Mouse (Mus musculus): ENCODE data around the gene Cd3e. TPM values are rescaled to one million over a fixed set of nuclear protein-coding genes. Genes with fewer than 3 reads are reported as not detected.

The Cd3e gene
- polyA plus RNA-seq, 1 experiment from 2014 or later: not detected

DNA sequence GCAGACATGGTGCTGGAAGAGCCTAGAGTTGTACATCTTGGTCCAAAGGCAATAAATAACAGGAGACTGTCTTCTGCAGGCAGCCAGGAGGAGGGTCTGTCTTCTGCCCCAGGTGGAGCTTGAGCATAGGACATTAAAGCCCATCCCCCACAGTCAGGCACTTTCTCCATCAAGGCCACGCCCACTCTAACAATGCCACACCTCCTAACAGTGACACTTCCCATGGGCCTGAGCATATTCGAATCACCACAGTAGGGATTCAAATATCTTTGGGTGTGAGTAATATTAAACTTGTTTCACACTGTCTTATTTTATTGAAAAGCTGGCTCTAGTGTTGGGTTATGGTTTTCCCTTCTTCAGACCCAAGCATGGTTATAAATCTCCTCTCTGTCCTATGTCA lies 17.6 kb downstream of the Cd3e start:
- Histone ChIP-seq H3K9me3 (no peaks in the 10 kb centered on the region), H3K4me2 (replicated peaks) (no peak overlapping the region), H3K9ac (no peak overlapping the region), H3K4me3 (no peak overlapping the region), H3K4me1 (no peaks in the 10 kb centered on the region), H3K36me3 (no peaks in the 10 kb centered on the region), H3K27ac (no peak overlapping the region), H3K27me3 (no peaks in the 10 kb centered on the region)
- 75% methylated on average over 2 of the region's 2 CpGs for WGBS
- ATAC-seq (ENCODE audit: insufficient number of reproducible peaks, insufficient read depth, low FRiP score, low TSS enrichment): no peak

DNA sequence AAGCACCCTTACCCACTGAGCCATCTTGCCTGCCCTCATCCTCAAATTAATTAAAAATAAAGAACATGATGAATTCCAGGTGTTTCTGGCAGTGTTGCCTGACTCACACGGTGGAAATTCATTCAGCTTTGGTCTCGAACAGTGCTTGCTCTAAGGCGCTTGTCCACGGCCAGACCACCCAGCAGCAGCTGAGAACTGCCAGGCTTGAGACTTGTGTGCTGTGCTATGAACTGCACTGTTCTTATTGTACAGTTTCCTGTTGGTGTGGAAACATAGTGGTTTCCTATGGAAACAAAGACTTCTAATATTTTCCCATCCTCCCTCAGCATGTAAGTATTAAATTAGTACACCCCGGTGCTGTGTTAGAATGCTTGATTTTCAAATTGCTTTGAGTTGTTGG lies 22.5 kb downstream of the Cd3e start:
- H3K27ac ChIP-seq: no peak overlapping the region
- no peak for ATAC-seq (ENCODE audit: insufficient number of reproducible peaks, insufficient read depth, low FRiP score, low TSS enrichment)
- WGBS: 51% methylated on average over 5 of the region's 5 CpGs

DNA sequence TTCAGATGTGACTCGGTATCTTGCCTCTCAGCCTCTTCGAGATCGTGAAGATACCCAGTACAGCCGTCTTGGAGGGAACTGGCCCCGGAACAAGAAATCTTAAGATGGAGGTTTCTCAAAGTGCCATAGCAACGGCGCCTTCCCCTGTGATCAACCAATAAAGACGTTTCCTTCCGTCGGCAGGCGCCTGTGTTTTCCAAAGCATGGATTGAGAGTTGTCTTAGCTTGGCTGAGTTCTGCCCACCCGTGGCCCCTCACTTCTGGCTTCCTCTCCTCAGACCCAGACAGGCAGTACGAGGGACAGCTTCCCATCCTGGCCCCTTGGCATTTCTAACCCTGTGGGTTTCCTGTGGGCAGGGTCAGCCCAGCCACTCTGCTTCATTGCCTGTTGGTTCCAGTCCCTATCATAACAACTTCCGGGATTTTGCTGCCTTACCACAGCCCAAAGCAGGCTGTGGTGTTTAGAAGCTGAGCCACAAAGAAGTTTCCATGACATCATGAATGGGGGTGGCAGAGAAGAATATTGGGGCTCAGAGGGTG lies 23.1 kb downstream of the Cd3e start:
- no peaks in the 10 kb centered on the region for H3K9me3 ChIP-seq
- ATAC-seq (ENCODE audit: insufficient number of reproducible peaks, insufficient read depth, low FRiP score, low TSS enrichment): no peak
- H3K27me3 ChIP-seq: no peaks in the 10 kb centered on the region
- H3K27ac ChIP-seq: no peak overlapping the region
- H3K4me2 ChIP-seq (replicated peaks): no peak overlapping the region
- WGBS: 67% methylated on average over 14 of the region's 14 CpGs
- no peaks in the 10 kb centered on the region for H3K4me1 ChIP-seq
- H3K36me3 ChIP-seq: no peaks in the 10 kb centered on the region
- H3K4me3 ChIP-seq: no peak overlapping the region
- no peak overlapping the region for H3K9ac ChIP-seq

More for the DNA sequence above, 22.5 kb downstream of the Cd3e start:
- Histone ChIP-seq H3K4me2 (replicated peaks) (no peak overlapping the region), H3K9me3 (no peaks in the 10 kb centered on the region), H3K36me3 (no peaks in the 10 kb centered on the region), H3K9ac (no peak overlapping the region), H3K27me3 (no peaks in the 10 kb centered on the region), H3K4me1 (no peaks in the 10 kb centered on the region), H3K4me3 (no peak overlapping the region)

DNA sequence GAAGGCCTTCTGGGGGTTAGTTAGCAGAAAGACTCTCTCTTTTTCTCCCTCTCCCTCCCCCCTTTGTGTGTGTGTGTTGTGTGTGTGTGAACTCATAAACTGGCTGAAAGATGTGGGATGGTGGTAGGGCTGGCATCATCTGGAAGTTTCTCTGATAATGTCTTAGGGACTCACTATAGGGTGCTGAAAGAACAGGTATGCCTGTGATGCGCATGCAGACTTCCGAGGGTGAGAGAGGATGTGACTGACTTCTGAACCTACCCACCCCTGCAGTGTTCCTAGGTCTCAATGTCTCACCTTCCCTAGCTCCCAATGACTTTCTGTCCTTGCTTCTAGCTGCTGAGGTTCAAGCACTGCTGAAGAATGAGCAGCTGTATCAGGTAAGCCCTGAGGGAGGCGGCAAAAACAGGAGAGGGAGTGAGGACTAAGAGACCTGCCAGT lies 23.7 kb downstream of the Cd3e start:
- ATAC-seq (ENCODE audit: insufficient number of reproducible peaks, insufficient read depth, low FRiP score, low TSS enrichment): no peak
- WGBS: 83% methylated on average over 3 of the region's 3 CpGs
- Histone ChIP-seq H3K9ac (no peak overlapping the region), H3K27ac (no peak overlapping the region), H3K4me2 (replicated peaks) (no peak overlapping the region), H3K9me3 (no peaks in the 10 kb centered on the region), H3K36me3 (no peaks in the 10 kb centered on the region), H3K27me3 (no peaks in the 10 kb centered on the region), H3K4me1 (no peaks in the 10 kb centered on the region), H3K4me3 (no peak overlapping the region)

DNA sequence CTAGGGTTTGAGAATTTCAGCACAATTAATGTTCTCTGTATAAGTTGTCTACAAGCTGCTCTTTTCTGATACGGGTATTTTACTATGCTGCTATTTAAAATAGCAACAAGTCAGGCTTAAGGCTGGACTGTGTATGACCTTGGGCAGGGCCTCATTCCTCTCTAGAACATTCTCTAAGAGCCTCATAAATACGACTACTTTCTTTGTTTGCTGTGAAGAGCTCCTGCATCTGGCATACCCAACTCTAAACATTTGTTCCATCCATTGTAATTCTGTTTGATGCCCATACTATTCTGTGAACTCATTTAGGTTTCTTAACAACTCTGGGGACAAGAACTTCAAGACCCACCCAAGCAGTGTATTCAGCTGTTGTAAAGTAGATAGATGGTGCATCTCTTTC lies 26.4 kb downstream of the Cd3e start:
- 72% methylated on average over 2 of the region's 2 CpGs for whole genome bisulfite sequencing
- no peaks in the 10 kb centered on the region for H3K36me3 ChIP-seq

DNA sequence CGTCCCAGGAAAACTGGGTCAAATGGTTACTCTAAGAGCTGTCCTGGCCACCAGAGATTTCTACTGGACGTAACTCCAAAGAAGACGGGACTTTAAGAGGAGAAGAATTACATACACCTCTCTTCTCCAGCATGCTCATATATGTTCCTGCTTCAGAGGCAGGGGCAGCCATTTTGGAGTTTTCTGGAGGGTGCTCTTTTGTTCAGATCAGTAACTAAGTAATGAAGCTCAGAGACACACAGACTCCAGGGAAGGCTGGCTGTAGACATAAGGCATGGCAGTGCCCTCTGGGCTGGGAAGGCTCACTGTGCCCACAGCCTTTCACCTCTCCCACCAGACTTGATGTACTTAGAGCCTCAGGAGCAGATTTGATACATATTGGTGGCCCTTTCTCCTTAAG lies 26.9 kb downstream of the Cd3e start:
- 84% methylated on average over 3 of the region's 3 CpGs for whole genome bisulfite sequencing

More for the DNA sequence above, 26.4 kb downstream of the Cd3e start:
- no peak overlapping the region for H3K27ac ChIP-seq
- no peaks in the 10 kb centered on the region for H3K4me1 ChIP-seq
- no peaks in the 10 kb centered on the region for H3K27me3 ChIP-seq
- H3K4me2 ChIP-seq (replicated peaks): no peak overlapping the region
- ATAC-seq (ENCODE audit: insufficient number of reproducible peaks, insufficient read depth, low FRiP score, low TSS enrichment): no peak
- H3K4me3 ChIP-seq: no peak overlapping the region
- no peaks in the 10 kb centered on the region for H3K9me3 ChIP-seq
- H3K9ac ChIP-seq: no peak overlapping the region

DNA sequence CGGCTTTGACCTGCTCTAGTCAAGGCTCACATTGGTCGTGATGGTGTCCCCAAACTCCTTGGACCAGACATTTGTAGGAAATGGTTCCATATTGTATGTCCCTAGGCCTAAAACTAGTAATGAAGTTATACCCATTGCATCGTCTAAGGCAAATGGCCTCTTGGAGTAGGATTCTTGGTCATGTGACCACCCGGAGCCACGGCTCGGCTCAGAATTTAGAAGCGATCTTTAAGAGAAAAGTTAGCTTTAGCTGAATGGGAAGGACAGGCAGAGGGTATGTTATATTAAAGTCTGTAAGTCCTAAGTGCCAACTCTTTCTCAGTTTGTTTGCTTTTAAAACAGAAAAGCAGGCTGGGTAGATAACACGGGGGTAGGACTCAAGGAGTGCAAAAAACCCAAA lies 27.3 kb downstream of the Cd3e start:
- WGBS: 88% methylated on average over 8 of the region's 8 CpGs
- Histone ChIP-seq H3K4me1 (no peaks in the 10 kb centered on the region), H3K9me3 (no peaks in the 10 kb centered on the region), H3K4me3 (no peak overlapping the region), H3K27ac (no peak overlapping the region), H3K36me3 (no peaks in the 10 kb centered on the region), H3K4me2 (replicated peaks) (no peak overlapping the region), H3K9ac (no peak overlapping the region), H3K27me3 (no peaks in the 10 kb centered on the region)
- ATAC-seq (ENCODE audit: insufficient number of reproducible peaks, insufficient read depth, low FRiP score, low TSS enrichment): no peak

More for the DNA sequence above, 26.9 kb downstream of the Cd3e start:
- Histone ChIP-seq H3K4me2 (replicated peaks) (no peak overlapping the region), H3K4me1 (no peaks in the 10 kb centered on the region), H3K9ac (no peak overlapping the region), H3K36me3 (no peaks in the 10 kb centered on the region), H3K4me3 (no peak overlapping the region), H3K27ac (no peak overlapping the region), H3K9me3 (no peaks in the 10 kb centered on the region), H3K27me3 (no peaks in the 10 kb centered on the region)
- no peak for ATAC-seq (ENCODE audit: insufficient number of reproducible peaks, insufficient read depth, low FRiP score, low TSS enrichment)

DNA sequence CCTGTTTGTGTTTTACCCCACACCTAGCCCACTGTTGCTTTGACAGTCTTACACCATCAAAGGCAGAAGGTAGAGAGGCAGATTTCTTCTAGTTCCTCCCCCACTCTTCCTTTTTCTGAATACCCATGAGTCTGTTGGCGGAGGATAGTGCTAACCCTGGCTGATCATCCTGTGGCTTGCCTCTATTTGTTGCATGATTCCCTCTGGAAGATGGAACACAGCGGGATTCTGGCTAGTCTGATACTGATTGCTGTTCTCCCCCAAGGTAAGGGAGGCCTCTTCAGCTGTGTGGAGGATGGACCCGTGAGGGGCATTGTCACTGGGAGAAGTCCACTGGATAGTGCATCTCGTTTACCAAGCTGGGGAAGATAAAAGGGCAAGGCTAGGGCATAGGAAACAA lies 27.8 kb downstream of the Cd3e start, which contains the start of gene Cd3d:
Cd3d (plus strand) TSS at position 111 of the 400 bp plus-strand sequence.
- no peak for ATAC-seq (ENCODE audit: insufficient number of reproducible peaks, insufficient read depth, low FRiP score, low TSS enrichment)

DNA sequence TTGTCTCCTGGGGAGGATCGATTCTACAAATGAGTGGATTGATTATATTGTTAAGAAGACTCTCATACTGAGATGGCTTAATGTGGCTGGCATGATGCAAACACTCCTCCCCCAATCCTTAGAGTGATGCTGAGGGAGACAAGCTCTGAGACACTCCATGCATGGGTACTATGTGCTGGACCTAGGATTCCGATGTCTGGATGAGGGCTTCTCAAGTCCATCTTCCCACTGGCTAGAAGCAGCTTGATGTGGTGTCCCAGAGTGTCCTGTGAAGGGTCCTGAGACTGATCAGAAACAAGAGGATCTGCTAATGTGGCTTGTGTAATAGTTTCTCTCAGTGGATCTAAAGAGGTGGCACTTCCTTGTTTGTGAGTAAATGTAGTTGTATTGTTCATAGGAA lies 28.3 kb downstream of the Cd3e start:
- no peak overlapping the region for H3K27ac ChIP-seq
- no peaks in the 10 kb centered on the region for H3K4me1 ChIP-seq
- H3K4me2 ChIP-seq (replicated peaks): no peak overlapping the region
- ATAC-seq (ENCODE audit: insufficient number of reproducible peaks, insufficient read depth, low FRiP score, low TSS enrichment): no peak
- no peak overlapping the region for H3K9ac ChIP-seq
- no peaks in the 10 kb centered on the region for H3K9me3 ChIP-seq
- H3K36me3 ChIP-seq: no peaks in the 10 kb centered on the region
- no peak overlapping the region for H3K4me3 ChIP-seq
- 90% methylated on average over 2 of the region's 2 CpGs for WGBS
- H3K27me3 ChIP-seq: no peaks in the 10 kb centered on the region

More for the DNA sequence above, 27.8 kb downstream of the Cd3e start, which contains the start of gene Cd3d:
- no peak within 1 kb of the TSS for H3K27ac ChIP-seq
- no peak within 1 kb of the TSS for H3K9ac ChIP-seq
- H3K9me3 ChIP-seq: no peaks in the 10 kb centered on the region
- H3K36me3 ChIP-seq: no peaks in the 10 kb centered on the region
- WGBS: 68% methylated on average over 4 of the region's 4 CpGs
- no peak within 1 kb of the TSS for H3K4me2 ChIP-seq (replicated peaks)
- H3K4me1 ChIP-seq: no peaks in the 10 kb centered on the region
- H3K4me3 ChIP-seq: no peak within 1 kb of the TSS
- H3K27me3 ChIP-seq: no peaks in the 10 kb centered on the region

DNA sequence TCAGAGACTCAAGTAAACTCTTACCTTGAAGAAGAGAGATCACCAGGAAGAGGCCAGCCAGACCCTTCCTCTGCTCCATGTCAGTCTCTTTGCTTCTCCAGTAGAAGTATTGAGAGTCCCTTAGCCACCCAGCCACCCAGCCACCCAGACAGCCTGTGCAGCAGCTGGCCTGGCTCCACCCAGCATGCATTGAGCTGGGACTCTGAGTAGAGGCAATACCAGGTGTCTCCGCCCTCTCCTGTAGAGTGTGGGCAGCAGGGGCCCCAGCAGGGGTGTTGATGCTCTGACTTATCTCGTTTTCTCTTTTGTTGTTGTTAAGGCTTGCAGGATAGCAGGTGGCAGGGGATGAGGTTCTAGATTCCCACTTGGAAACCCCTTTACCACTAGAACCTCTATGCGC lies 29.2 kb downstream of the Cd3e start, which contains the start of gene Cd3g:
Cd3g (minus strand) TSS at position 190 of the 400 bp plus-strand sequence.
- 65% methylated on average over 3 of the region's 3 CpGs for WGBS
- Histone ChIP-seq H3K9ac (no peak within 1 kb of the TSS), H3K4me2 (replicated peaks) (no peak within 1 kb of the TSS), H3K36me3 (no peaks in the 10 kb centered on the region), H3K27me3 (no peaks in the 10 kb centered on the region), H3K4me1 (no peaks in the 10 kb centered on the region), H3K9me3 (no peaks in the 10 kb centered on the region), H3K4me3 (no peak within 1 kb of the TSS), H3K27ac (no peak within 1 kb of the TSS)
- no peak for ATAC-seq (ENCODE audit: insufficient number of reproducible peaks, insufficient read depth, low FRiP score, low TSS enrichment)

DNA sequence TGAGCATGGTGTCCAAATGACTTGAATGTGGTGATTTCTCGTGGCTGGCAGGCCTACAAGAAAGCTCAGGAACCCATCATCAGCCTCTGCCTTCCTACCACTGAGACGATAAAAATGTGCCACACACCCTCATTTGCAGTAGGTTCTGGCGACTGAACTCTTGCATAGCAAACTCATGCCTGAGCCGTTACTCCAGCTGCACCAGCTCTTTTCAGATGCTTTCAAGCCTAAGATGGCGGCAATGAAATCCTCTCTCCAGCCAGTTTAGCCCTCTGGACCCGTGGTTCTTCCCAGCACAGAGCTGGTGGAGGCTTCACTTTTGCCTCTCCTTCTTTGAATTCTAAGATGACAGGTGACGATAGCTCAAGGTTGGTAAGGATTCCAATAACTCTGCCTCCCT lies 29.6 kb downstream of the Cd3e start:
- no peaks in the 10 kb centered on the region for H3K4me1 ChIP-seq
- WGBS: 77% methylated on average over 7 of the region's 7 CpGs
- H3K36me3 ChIP-seq: no peaks in the 10 kb centered on the region
- ATAC-seq (ENCODE audit: insufficient number of reproducible peaks, insufficient read depth, low FRiP score, low TSS enrichment): no peak
- H3K9me3 ChIP-seq: no peaks in the 10 kb centered on the region
- H3K9ac ChIP-seq: no peak overlapping the region
- H3K4me3 ChIP-seq: no peak overlapping the region
- H3K4me2 ChIP-seq (replicated peaks): no peak overlapping the region
- no peaks in the 10 kb centered on the region for H3K27me3 ChIP-seq
- H3K27ac ChIP-seq: no peak overlapping the region

DNA sequence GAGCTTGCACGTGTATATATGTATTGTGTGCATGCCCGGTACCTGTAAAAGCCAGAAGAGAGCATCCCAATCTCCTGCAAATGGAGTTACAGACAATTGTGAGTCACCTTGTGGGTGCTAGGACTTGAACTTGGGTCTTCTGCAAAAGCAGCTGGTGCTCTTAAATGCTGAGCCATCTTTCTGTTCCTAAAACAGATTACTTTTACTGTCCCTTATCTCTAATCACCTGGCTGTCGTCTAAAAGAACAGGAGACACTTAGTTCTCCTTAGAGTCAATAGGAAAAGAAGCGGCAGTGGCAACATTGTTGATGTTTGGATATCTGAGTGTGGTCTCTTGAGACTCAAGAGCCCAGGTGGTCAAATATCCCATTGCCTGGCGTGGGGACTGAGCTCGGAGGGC lies 31.6 kb downstream of the Cd3e start:
- Histone ChIP-seq H3K27ac (no peak overlapping the region), H3K27me3 (peaks cover 11% of the 10 kb centered on the region; the same call in 1 of the 2 replicates), H3K9me3 (no peaks in the 10 kb centered on the region), H3K4me3 (no peak overlapping the region), H3K4me1 (no peaks in the 10 kb centered on the region), H3K9ac (no peak overlapping the region), H3K4me2 (replicated peaks) (no peak overlapping the region), H3K36me3 (no peaks in the 10 kb centered on the region)
- ATAC-seq (ENCODE audit: insufficient number of reproducible peaks, insufficient read depth, low FRiP score, low TSS enrichment): no peak
- 72% methylated on average over 6 of the region's 6 CpGs for WGBS

Data from embryonic facial prominence, embryonic 12.5 days (tissue).